Mouse (Mus musculus) kidney, adult 2 months (tissue): ENCODE results near the gene Pnma1.

Source experiments
- CTCF ChIP-seq: fragments of 200-500 bp; conservative IDR thresholded peaks from 2 replicates; pipeline ENCODE4 v1.5.1; 2011; ENCODE audit warnings: low read depth, mild to moderate bottlenecking, control low read depth, low read length, moderate library complexity, mixed read lengths; ENCODE audit not compliant: insufficient read depth, insufficient read length
- POLR2A ChIP-seq: fragments of 200-500 bp; IDR thresholded peaks from one replicate; pipeline ENCODE4 v1.6.1; 2011; ENCODE audit warnings: low read depth, low read length, control low read depth

- TF ChIP-seq CTCF (no peak), POLR2A (no peak)
Measured at GRCm38 (mm10) chr12:84149971-84150370, 1.7 kb upstream of the Pnma1 start.
